Mouse (Mus musculus): ENCODE measurements around the gene Samd13.

DNA sequence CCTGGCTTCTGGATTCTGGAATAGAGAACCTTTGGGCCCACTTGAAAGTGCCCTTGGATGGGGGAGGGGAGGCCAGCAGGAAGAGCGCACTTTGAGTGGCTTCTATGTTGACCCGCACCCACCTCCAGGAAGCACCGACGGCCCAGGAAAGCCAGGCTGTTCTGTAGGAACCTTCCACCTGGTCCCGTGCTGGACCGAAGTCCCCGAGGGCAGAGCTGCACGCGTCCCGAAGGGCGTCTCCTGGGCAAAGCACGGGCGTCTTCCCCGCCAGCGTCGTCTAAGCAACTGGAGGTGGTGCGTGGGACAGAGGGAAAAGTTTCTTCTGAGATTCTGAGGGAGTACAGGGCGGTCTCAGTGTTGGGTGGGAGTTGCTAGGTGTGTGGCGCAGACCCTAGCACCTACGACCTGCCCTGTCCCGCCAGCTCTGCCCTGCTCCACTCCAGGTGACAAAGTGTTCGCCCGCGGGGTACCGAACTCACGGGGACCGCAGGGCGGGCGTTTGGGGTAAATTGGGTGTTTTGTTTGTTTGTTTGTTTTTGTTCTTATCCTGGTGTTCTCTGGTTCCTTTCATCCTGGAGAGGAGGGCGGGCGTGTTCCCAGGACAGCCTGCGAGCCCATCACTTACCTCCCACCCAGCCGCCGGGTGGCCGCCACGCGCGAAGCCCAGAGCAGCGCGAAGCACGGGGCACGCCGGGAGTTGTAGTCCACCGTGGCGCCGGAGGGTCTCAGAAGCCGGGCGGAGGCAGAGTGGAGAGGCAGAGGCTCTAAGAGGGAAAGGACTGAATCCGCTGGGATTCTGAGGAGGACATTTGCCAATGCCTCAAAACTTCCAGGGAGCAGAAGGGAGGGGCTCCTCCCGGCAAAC lies at the start of gene Samd13:
- TF ChIP-seq POLR2AphosphoS2 (IDR thresholded peaks at IDR 0.05; ENCODE audit: insufficient read length, low read depth) (no peak), POLR2A (IDR thresholded peaks at IDR 0.05; ENCODE audit: insufficient read length, low read depth) (no peak), MAX (IDR thresholded peaks at IDR 0.05; ENCODE audit: low read depth) (no peak), CEBPB (IDR thresholded peaks at IDR 0.05; ENCODE audit: insufficient read depth, poor library complexity, severe bottlenecking) (no peak), SRF (IDR thresholded peaks at IDR 0.05; ENCODE audit: control insufficient read depth, insufficient read length, low read depth) (no peak)

Measured in myocyte (in vitro differentiated cells).